Mouse (Mus musculus): ENCODE results near the gene Pidd1.

Gene Pidd1

DNA sequence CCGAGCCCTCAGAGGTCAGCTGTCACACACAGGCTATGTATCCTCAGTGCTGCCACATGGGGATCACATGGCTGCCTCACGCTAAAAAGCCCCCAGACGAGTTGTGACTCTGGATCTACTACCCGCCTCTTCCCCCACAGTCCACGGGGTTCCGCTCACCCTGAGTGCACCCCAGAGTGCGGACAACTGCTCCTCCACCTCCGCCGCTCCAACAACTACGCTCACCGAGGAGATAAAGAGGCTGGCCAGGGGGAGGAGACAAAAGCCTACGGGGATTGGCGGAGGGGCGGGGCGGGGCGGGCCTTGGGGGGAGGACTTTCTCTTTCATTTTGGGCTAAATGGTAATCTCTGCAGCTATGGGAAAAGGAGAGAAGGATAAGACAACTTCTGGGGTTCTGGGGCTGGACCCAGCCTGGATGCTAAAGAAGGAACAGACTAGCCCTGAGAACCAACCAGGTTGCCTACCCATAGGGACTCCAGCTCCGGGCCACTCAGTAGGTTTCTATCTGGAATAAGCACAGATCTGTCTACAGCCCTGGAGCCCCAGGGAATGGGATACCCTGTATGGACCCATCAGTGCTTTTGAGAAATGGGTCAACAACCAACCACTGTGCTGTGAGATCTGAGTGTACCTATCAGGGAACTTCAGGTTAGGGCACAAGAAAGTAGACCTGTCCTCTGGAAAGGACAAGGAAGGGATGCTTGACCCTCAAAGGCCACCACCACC lies 8.5 kb downstream of the Pidd1 start:
- peak; percentile 98 for DNase-seq

DNA sequence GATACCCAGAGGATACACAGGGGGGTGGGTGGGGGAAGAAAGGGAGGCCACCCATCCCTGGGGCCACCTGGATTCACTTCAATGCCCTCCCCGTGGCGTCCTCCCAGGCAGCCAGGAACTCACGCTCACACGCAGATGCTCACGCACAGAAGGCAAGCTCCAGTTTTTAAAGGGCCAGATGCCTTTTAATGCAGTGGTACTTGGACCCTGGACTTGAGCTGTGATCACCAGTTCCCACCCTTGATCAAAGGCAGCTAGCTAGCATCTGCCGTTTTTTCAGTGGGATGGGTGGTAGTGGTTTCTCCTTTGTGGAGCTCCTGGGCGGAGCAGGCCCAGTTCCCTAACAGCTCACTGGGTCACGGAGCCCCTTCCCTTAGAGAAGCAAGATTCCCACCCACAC lies 9.4 kb downstream of the Pidd1 start:
- peak; percentile 97 for DNase-seq

DNA sequence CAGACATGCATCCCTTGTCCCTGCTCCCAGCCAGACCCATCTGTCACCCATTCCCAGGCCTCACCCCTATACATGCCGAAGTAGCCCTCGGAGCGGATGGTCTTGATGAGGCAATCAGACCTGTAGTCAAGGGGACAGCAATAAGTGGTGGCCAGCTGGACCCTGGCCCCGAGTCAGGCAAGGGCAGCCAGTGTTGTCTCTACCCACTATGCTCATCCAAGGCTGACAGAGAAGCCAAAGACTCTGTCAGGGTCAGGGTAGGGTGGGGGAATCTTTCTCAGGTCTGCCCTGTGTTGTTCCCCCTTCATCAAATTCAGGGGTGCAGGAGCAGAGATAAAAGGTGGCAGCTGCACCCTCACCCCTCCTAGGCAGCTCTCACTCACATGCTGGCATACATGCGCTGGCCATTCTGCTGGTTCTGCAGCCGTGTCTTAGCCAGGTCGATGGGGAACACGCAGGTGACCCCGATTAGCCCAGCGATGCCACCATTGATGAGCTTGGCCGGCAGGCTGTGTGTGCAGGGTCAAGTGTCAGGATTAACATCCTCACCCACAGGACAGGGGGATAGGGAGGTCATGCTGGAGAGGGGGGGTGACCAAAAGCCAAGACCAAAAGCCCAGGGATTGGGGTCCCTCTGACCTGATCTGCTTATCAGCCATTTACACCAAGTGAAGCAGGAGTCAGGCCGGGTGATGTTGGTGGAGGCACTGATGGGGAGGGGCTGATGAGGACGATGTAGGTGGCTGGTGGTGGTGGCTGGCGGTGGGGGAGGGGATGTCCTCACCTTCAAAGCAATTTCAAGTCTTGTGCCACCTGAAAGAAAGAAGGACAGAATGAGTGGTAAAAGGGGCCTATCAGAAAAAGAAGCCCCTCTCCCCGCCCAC lies 10.1 kb downstream of the Pidd1 start:
- peak; percentile 95 for DNase-seq

DNA sequence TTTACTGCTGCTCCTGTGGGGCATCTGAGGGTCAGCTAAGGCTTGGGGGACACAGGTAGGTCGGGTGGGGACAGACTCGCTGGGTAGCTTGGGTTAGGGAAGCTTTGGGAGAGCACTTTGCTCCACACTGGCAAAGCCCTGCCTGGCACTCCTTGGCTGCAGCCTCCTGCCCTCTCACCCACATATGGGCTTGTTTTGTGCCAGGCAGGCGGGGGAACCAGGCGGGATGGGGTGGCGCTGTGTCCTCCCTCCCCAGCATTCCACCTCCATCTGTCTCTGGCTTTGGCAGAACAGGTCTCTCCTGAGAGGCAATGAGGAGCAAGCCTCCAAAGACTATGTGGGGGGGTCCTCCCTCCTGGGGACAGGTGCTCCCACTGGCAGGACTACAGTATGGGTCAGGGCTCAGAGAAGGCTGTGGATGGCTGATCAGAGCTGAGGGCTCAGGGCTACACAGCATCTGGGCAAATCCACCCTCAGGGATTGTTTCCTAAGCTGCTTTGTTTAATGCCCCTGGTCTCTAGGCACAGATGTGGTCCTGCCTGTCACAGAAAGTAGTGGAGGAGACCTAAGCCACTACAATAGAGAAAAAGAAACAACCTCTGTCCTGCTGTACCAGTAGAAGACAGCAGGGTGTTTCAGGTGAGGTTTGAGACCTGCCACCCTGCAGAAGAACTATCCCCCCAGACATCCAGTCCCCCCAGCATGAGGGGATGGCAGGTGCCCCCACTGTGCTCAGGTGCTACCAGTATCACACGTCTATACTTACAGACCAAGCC lies 10.9 kb downstream of the Pidd1 start:
- DNase-seq: peak; percentile 98

DNA sequence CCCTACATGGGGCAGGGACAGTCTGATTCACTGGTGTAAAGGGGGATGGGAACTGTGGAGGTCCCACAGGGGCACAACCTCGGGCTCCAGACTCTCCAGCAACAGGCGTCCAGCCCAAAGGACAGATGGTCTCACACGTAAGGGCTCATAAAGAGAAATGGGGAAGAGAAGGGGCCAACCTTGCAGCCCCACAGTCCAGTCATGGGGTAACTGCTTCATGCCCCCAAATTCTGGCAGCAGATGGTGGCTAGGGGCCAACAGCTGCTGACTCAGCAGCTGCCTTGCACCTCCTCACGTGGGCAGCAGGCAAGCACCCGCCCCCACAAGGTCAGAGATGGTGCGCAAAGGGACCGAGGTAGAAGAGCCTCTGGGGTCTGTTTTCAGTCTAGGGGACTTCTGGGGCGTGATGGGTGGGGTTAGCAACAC lies 11.6 kb downstream of the Pidd1 start:
- DNase-seq: peak; percentile 95

DNA sequence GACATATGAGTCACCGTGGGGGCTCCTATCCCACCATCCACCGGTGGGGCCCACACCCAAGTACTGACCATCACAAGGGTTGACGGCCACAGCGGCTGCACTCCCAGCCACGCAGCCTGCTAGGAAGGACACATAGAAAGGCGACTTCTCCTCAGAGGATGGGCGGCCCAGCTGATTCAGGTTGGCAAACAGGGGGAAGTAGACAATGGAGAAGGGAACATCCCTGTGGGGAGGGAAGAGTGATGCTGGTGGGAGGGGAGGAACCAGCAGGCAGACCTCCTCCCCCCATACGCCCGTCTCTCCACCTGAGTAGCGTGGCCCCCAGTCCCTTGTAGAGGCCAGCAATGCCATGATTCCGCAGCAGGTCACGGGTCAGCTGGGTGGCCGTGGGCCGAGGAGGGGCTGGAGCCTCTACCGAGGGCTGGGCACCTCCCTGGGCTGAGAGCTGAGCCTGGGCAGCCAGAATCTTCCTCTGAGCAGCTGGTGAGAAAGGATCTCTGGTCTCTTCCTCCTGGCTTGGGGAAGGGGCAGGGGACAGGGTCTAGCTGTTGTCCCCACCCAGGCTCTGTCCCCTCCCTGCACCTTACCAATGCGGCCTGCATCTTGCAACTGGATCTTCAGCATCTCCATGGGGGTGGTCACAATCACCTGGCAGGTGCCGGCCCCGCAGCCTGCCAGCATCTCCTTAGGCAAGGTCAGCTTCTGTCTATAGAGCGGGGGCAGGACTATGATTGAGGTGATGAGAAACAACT lies 12.2 kb downstream of the Pidd1 start:
- DNase-seq: peak; percentile 91

DNA sequence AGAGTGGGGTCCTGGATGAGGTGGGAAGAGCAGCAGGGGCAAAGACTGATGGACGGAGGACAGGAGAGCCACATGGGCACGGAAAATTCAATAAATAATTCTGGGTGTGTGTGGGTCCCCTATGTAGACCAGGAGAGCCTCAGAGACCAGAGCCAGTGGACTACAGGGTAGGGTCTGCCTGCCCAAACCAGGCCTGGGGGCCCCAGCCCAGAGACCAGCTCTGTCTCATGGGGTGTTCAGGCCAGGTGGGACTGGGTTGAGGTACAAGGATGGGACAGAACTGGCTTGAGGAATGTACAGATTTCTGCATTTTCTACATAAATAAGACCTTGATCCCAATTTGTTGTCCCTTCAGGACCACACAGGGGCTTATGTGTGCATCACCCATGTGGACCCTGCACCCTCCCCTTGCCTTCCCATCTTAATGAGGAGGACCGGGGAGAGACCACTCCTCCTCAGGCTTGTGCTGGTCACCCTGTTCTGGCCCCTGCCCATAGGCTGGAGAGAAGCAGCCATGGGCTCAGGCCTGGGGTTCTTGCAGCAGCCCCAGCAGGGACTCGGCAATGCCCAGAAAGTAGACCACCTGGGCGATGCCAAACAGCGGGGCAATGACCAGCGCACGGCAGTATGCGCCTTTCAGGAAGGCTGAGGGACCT lies 13.1 kb downstream of the Pidd1 start:
- DNase-seq: peak; percentile 91

DNA sequence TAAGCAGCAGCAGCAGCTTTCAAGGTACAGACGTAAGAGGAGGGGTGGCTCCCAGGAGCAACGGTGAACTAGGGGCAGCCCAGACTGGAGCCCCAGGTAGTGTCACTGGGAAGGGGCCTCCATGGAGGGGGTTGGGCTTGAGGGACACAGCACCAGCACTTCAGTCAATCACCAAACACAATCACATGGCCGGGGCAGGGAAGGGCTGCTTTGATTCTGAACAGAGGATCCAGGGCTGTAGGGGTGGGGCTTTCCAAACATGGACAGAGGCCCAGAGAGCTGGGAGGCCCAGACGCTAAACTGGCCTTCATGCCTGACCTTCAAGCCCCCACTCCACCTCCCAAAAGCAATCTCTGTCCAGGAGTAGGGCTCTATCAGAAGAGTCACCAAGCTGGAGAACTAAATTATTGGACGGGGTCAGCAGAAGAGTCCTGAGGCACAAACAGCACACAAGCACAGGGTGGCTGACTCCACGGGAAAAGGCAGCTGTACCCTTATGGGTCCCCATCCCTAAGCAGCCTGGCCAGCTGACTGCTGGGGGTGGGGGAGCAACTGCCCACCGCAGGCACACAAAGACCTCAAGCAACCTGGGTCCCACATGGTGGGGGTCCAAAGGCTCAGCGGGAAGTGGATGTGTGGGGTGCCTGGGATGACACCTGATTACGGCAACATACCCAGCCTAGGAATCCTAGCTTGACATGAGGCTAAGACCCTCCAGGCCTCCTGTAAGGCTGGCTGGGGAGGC lies 13.8 kb downstream of the Pidd1 start:
- peak; percentile 92 for DNase-seq

DNA sequence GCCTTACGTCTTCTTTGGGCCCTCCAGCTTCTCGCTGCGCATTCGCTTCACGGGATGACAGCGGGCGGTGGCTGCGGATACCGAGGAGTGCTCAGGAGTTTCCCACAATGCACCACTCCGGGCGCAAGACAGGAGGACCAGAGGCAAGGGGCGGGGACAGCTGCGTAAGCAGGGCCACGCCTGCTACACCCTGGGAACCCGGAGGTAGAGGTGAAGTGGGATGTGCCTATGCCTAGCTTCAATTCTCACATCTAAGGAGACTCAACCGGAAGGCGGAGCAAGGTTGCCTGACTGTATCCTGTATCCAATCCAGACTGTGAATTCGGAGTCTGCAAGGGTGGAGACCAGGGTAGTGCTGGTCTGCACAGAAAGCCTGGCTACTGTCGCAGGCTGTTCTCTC lies 14.5 kb downstream of the Pidd1 start, which contains the start of gene Cend1:
TSS of gene Cend1 (minus strand) at position 182 of the 400 bp plus-strand sequence.
- peak; percentile 96 for DNase-seq

DNA sequence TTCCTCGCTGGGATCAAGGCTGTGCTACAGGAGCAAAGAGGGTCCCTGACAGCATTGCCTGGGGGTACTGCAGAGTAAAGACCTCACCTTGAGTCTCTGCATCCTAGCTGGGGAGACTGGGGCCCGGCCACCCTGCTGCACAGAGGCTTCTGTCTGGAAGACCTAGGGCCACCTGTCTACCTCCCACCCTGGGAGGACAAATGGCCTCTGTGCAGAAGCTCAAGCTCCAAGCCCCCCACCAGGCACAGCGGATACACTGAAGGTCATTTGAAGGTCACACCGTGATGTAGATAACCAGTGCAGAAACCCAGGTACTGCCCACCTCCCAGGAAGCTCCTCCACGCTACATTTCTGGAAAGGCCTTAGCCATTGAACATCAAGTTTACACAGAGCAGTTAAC lies 15.1 kb downstream of the Pidd1 start:
- DNase-seq: no peak

DNA sequence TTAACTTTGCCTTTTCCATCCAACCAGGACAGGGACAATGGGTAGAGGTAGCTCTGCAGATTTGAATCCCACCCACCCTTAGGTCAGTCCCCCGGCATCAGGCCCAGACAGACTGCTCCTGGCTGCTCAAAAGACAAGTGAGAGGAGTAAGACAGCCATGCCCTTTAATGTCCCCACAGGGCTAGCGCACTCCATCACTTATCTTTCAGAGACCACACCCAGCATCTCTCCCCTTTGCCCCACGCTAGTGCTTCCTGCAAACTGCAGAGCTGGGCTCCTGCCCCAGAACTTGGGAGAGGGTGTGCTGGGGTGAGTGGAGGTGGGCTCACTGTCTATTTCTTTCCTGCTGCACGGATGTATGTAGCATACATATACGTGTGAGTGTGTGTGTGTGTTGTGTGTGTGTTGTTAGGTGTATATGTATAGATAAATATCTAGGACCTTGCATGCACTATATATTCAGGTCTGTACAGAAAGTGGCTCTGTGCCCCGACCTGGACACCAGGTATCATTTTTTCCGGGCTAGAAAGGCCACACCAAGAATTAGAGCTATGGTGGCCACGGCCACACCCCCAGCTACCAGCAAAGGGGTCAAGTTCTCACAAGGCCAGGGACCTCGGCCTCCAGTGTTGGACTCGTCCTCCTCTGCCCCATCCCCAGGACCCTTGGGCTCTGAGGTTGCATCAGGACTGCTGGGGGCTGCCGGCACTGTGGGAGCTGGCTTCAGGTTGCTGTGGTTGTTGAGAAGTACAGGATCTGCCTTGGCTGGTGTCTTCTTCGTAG lies 16.7 kb downstream of the Pidd1 start:
- DNase-seq: peak; percentile 83

DNA sequence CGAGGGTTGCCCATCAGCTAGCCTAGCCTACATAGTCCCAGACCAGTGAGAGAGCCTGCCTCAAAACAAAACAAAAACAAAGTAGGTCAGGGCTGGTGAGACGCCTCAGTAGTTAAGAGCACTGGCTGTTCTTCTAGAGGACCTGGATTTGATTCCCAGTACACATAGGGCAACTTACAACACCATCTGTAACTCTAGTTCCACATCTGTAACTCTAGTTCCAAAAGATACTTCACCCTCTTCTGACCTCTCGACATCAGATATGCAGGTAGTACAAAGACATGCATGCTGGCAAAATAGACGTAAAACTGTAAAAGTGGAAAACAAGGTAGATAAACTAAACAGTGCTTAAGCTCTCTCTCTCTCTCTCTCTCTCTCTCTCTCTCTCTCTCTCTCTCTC lies 20.0 kb downstream of the Pidd1 start:
- DNase-seq: no peak

DNA sequence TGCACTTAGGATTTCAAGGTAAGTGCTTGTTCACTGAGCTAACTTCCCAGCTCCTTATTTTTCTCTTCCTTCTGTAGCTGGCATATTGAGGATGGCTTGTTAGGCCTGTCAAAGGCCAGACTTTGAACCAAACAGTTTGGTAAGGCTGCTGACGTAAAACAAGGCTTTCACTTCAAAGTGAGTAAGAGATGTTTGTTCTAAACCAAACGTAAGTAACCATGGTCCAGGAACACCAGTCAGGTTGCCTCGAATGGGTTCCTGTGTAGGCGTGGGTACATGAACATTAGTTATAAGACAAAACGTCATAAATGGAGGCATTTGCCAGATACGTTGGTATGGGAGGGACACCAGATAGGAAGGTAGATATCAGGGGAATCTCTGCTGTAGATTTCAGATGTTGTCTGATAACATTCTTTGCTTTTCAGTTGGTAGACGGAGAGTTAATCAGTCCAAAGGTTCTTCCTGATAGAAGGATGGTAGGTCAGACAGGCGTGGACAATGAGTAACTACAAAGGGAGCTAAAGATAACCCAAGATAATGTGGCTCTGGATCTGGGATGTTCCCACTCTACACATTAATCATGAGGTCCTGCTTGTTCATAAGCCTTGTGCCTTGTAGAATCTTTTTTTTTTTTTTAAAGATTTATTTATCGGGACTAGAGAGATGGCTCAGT lies 23.7 kb downstream of the Pidd1 start:
- no peak for DNase-seq

DNA sequence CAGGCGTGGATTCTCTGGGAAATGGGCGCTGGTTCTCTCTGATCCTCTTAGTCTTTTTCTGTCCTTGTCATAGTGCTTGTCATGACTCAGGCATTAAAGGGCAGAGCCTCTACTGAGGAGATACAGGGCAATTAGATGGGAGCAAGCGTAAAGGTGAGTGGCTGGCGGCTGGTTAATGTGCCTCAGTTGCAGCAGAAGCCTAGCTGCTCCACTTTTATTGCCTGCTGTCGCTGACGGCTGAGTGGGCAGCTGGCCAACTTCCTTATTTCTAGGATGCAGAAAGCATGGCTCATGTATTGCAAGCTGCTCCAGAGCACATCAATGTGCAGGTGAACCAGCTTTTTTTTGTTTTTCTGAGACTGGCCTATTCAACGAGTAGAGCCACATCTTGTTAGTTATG lies 24.9 kb downstream of the Pidd1 start:
- peak; percentile 91 for DNase-seq

DNA sequence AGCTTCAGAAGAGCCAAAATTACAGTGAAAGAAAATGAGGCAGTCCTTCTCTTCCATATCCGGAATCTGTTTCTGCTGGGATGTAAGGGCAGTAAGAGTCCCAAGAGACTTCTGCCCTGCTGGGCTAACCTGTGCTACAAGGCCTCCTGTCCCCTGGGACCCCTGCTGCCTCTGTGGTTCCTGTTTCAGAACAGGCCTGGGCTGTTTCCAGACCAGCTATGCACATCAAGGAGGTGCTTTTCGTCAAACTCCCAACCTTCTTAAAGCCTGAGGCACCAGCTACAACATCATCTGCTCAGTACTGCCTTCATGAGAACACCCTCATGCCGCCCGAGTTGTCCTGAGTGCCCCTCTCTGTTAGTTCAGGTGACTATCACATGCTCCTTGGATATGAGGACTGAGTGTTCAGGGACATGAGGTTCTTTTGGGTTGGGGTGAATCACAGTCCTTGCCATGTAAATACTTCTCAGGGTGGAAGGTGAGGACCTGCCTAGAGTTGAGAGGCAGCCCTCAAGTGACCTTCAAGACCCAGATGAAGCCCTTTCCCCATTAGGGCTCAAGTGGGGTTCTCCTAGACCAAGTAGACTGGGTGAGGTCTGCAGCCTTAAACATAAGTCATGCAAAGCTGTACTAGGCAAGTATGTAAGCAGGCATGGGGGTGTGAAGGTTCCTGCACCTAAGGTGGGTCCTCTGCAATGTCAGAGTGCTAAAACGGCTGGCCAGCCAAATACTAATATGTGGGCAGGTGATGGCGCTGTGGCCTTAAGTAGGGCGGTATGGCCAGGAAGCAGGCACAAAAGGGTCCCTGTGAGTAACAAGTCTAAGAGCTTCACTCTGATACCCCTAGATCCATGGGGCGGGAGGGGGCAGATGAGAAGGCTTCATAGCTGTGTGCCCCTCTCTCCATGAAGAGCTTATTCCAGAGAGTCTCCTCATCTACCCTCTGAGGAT lies 25.8 kb downstream of the Pidd1 start:
- DNase-seq: peak; percentile 84

DNA sequence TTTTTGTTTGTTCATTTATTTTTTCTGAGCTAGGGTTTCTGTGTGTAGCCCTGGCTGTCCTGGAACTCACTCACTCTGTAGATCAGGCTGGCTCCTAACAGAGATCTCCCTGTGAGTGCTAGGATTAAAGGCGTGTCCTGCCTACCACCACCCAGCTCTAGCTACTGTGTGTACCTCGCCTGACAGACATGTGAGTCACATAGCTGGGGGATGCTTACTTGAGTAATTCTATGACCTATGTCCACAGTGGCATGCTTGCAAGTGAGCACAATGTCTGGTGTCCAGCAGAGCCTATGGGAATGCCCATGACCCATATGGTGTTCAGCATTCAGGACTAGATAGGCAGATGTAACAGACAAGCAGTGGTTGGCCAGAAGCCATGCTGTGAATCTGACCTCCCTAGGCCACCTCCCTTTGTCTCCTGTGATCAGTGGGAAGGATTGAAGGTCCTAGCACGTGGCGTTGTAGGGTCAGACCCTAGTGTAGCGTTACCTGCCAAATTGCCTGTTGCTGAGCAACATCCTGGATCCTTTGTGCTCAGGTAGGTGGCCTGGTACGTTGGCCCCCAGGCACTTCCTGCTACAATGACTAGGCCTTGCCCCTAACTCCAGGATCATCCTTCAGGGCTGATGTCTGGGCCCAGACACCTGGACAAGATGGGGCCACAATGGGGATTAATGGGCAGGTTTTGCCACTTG lies 27.5 kb downstream of the Pidd1 start:
- peak; percentile 87 for DNase-seq

DNA sequence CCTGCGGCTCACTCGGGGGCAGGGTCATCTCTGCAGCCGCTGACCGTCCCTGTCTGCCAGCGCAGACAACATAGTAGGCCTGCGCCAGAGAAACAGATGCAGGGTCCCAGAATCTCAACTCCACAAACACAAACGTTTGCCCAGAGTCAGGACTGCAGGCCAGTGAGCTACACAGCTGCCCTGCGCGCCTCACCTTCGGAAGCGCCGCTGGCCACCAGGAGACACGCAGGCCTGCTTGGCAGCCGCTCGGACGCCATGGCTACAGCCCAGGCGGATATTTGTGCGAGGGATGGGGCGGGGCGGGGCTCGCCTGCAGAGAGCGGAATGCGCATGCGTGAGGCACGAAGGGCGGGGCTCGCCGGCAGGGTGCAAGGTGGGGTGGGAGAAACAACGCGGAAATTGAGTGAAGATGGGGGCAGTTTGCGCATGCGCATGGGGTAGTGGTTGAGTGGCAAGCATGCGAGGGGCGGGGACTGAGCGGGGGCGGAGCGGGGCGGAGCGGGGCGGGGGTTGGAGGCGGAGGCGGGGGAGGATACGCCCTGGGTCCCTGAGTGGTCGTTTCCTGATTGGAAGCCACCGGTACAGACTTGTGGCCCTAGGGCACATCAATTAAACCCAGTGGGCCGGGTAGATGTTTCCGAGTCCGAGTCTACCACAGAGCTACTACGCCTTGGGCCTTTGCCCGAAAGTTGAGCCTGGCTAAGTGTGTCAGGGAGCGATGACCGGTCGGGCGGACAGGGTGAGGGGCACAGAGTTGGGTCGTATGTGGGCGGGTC lies 29.8 kb downstream of the Pidd1 start, which contains the start of gene Gatd1:
TSS of gene Gatd1 (minus strand) at position 328 of the 776 bp plus-strand sequence.
- DNase-seq: peak; percentile 100
